Mouse (Mus musculus) CH12.LX (cell line): ENCODE results near the gene Ensa. TPM values are rescaled to one million over a fixed set of nuclear protein-coding genes. Genes with fewer than 3 reads are reported as not detected.
A peak's percentile ranks its signal among the peaks of the same experiment; 100 is the strongest.

Source experiments
- DNase-seq: peaks from one replicate; pipeline ENCODE4 v3.0.0-alpha.2; 2013; ENCODE audit errors: extremely low read depth
- H3K27ac ChIP-seq: 2 replicates; pipeline ENCODE4 v1.5.1; 2012; ENCODE audit warnings: low read depth, mild to moderate bottlenecking, control low read depth, moderate library complexity; ENCODE audit not compliant: insufficient read depth
- H3K27me3 ChIP-seq: replicated peaks from 2 replicates; pipeline ENCODE3; 2012; ENCODE audit warnings: inconsistent platforms
- H3K36me3 ChIP-seq, 2 experiments: replicated peaks in 1 of 2; 2 replicates each; pipeline versions ENCODE3 to v1.6.1; 2012; ENCODE audit warnings: inconsistent platforms in 1 of 2, low read length in 1 of 2, mild to moderate bottlenecking in 1 of 2, mixed read lengths in 1 of 2, moderate library complexity in 1 of 2; ENCODE audit not compliant: control insufficient read depth in 1 of 2, insufficient read depth in 1 of 2
- H3K4me1 ChIP-seq, 2 experiments: 2 replicates each; pipeline ENCODE4 v1.6.1; 2012; ENCODE audit warnings: inconsistent platforms in 1 of 2, moderate library complexity in 1 of 2; ENCODE audit not compliant: insufficient read depth in 2 of 2, control insufficient read depth in 1 of 2
- H3K4me2 ChIP-seq: 2 replicates; pipeline ENCODE4 v1.6.1; 2012; ENCODE audit warnings: low read depth, mild to moderate bottlenecking, control low read depth; ENCODE audit not compliant: poor library complexity, insufficient read depth, severe bottlenecking
- H3K4me3 ChIP-seq, 3 experiments: fragments of 150-350 bp in 1 of 3; sonication (generic) in 1 of 3; replicated peaks in 1 of 3; 2 replicates each; pipeline versions ENCODE3 to v1.5.1; 2011 to 2012; ENCODE audit warnings: low read depth in 2 of 3, low read length in 2 of 3, mild to moderate bottlenecking in 2 of 3, moderate library complexity in 2 of 3, control low read depth in 1 of 3, improper control_type of control experiment in 1 of 3, inconsistent platforms in 1 of 3, mixed read lengths in 1 of 3; ENCODE audit not compliant: poor library complexity in 1 of 3
- H3K79me2 ChIP-seq: replicated peaks from 2 replicates; pipeline ENCODE4 v1.6.1; 2012; ENCODE audit warnings: mild to moderate bottlenecking, moderate library complexity; ENCODE audit not compliant: control insufficient read depth, poor library complexity, insufficient read depth, severe bottlenecking; ENCODE audit errors: extremely low read depth
- H3K9ac ChIP-seq: 2 replicates; pipeline ENCODE4 v1.6.1; 2012; ENCODE audit warnings: low read depth, mild to moderate bottlenecking, control low read depth, moderate library complexity; ENCODE audit not compliant: insufficient read depth
- H3K9me3 ChIP-seq: replicated peaks from 2 replicates; pipeline ENCODE3; 2012; ENCODE audit warnings: low read length, inconsistent platforms, mixed read lengths
- BHLHE40 ChIP-seq: IDR thresholded peaks from 2 replicates; pipeline ENCODE4 v1.6.1; 2011; ENCODE audit warnings: mild to moderate bottlenecking, low read depth, low read length, improper control_type of control experiment
- CHD2 ChIP-seq: IDR thresholded peaks from 2 replicates; pipeline ENCODE4 v1.6.1; 2011; ENCODE audit warnings: low read length, improper control_type of control experiment
- E2F4 ChIP-seq: IDR thresholded peaks from 2 replicates; pipeline ENCODE4 v1.6.1; 2011; ENCODE audit warnings: low read depth, low read length, improper control_type of control experiment; ENCODE audit not compliant: insufficient replicate concordance
- ETS1 ChIP-seq: conservative IDR thresholded peaks from 2 replicates; pipeline ENCODE4 v1.6.1; 2012; ENCODE audit warnings: low read depth, mild to moderate bottlenecking, inconsistent platforms, low read length, improper control_type of control experiment, moderate library complexity
- IRF4 ChIP-seq: IDR thresholded peaks from 2 replicates; pipeline ENCODE4 v1.6.1; 2014; ENCODE audit warnings: low read depth, mild to moderate bottlenecking, inconsistent platforms, low read length, improper control_type of control experiment
- JUN ChIP-seq: IDR thresholded peaks from 2 replicates; pipeline ENCODE4 v1.6.1; 2011; ENCODE audit warnings: low read depth, mild to moderate bottlenecking, low read length, improper control_type of control experiment, moderate library complexity; ENCODE audit not compliant: insufficient read depth
- JUND ChIP-seq: conservative IDR thresholded peaks from 2 replicates; pipeline ENCODE4 v1.6.1; 2011; ENCODE audit warnings: low read depth, low read length, improper control_type of control experiment
- KAT2A ChIP-seq: IDR thresholded peaks from 2 replicates; pipeline ENCODE4 v1.6.1; 2012; ENCODE audit warnings: low read length, improper control_type of control experiment, inconsistent platforms; ENCODE audit not compliant: insufficient replicate concordance
- MAZ ChIP-seq: IDR thresholded peaks from 2 replicates; pipeline ENCODE4 v1.6.1; 2012; ENCODE audit warnings: low read depth, mild to moderate bottlenecking, inconsistent platforms, low read length, improper control_type of control experiment, moderate library complexity
- MYC ChIP-seq: IDR thresholded peaks from 2 replicates; pipeline ENCODE4 v1.6.1; 2011; ENCODE audit warnings: low read depth, mild to moderate bottlenecking, improper control_type of control experiment, low read length
- PAX5 ChIP-seq: IDR thresholded peaks from 2 replicates; pipeline ENCODE4 v1.6.1; 2012; ENCODE audit warnings: low read length, inconsistent platforms, mixed read lengths
- POLR2A ChIP-seq: IDR thresholded peaks from 2 replicates; pipeline ENCODE4 v1.6.1; 2011; ENCODE audit warnings: low read depth, mild to moderate bottlenecking, improper control_type of control experiment, low read length
- TBP ChIP-seq: conservative IDR thresholded peaks from 2 replicates; pipeline ENCODE4 v1.6.1; 2011; ENCODE audit warnings: low read depth, low read length, improper control_type of control experiment
- USF2 ChIP-seq: conservative IDR thresholded peaks from 2 replicates; pipeline ENCODE4 v1.6.1; 2011; ENCODE audit warnings: low read depth, low read length, improper control_type of control experiment
- ZKSCAN1 ChIP-seq: IDR thresholded peaks from 2 replicates; pipeline ENCODE4 v1.6.1; 2012; ENCODE audit warnings: low read depth, inconsistent platforms, low read length, improper control_type of control experiment, borderline replicate concordance
- dilution Hi-C: fragments of 300-500 bp; cut with MboI; formaldehyde crosslinking; loops from 2 replicates; pipeline ENCODE4 v1.14.3; 2020; ENCODE audit warnings: low sequenced_read_pairs; ENCODE audit not compliant: extremely low pct_unique_long_range_greater_than_20kb, extremely low pct_ligation_motif_present
- in situ Hi-C: fragments of 300-500 bp; cut with MboI; formaldehyde crosslinking; loops from 3 replicates; pipeline ENCODE4 v1.14.3; 2019; ENCODE audit warnings: low sequenced_read_pairs, low pct_ligation_motif_present, low pct_unique_long_range_greater_than_20kb, mixed read lengths
- polyA plus RNA-seq: library from polyadenylated mRNA; unstranded; fragments of >175 nt; gene quantifications from 2 replicates; pipeline ENCODE4 v1.2.1, GENCODE M21; 2012; ENCODE audit warnings: low read depth; ENCODE audit not compliant: insufficient read length
- total RNA-seq, 2 experiments: library from RNA; depleted of rRNA; stranded (reverse); fragments of 300-350 nt in 1 of 2; fragments of >200 nt in 1 of 2; gene quantifications; 2 replicates each; pipeline ENCODE4 v1.2.3; 2012 to 2014

Ensa gene
- total and polyA plus RNA-seq, 3 experiments: 51.5 to 58.4 (median 57.8) TPM

DNA sequence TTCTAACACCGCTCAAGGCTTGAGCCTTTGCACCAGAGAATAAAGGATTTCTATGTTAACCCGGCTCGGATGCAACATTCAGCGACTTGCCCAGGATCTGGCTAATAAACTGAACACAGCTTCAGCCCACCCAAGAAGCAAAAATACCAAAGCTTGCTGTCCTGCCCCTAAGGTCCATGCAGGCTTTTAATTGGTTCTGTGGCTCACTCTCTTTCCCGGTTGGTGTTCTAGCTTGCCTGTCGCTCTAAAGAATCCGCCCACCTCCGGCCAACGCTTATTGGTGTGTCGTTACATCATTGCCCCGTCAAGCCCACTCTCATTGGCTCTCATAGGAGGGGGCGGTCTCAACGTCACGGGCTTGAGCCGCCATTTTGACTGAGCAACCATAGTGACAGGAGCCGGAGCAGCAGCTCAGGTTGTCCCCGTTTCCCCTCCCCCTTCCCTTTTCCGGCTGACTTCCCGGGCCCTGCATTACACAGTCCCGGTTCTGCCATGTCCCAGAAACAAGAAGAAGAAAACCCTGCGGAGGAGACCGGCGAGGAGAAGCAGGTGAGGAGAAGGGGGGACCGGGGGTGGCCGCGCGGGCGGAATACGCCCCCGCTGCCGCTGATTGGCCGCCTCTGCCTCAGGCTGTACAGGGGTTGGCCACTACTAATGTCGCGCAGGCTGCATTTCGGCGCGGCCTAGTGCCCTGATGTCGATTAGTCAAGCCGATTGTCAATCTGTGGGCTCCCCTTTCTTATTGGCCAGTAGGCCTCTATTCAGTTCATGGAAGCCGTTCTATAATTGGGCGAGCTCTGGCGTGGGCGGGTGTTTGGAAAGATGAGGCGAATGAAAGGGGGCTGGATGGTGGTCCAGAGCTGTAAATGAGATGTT lies at the start of gene Ensa (continued):
- TF ChIP-seq MAZ: peak; percentile 76; the same call in 1 of the 2 replicates

DNA sequence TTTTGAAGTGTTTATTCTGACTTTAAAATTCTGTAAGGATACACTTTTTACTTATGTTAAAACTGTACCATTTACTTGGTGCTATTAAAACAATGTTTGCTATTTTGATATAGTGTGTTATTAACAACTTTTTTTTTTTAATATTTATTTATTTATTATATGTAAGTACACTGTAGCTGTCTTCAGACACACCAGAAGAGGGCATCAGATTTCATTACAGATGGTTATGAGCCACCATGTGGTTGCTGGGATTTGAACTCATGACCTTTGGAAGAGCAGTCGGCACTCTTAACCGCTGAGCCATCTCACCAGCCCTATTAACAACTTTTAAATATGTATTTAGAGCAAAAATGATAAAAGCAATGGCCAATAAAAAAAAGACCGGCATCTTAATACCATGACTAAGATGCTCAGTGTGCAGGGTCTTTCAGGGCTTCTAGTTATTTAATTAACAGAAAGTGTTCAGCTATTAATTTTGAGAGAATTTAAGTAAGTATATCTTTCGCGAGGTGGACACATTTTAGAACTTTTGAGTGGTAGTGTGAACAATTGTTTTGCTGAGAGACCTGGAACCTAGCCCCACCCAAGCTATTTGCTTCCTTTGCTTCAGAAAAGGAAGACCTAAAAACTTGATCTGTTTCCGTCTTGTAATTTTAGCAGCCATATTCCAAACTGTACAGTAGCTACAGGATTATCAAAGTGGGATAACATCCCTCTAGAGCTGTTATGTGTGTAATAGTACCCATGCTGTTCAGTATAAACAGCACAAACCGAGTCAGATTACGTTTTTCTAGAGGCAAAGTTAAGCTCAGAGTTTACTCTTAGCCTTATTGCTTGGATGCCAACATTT lies 36.8 kb upstream of the Ensa start:
- DNase-seq: no peak
- Histone ChIP-seq H3K79me2 (peaks cover 14% of the 10 kb centered on the region), H3K4me2 (peak overlapping the region; percentile 86), H3K36me3 (peaks cover 7 to 20% of the 10 kb centered on the region in 2 experiments), H3K27me3 (no peaks in the 10 kb centered on the region), H3K9ac (peak overlapping the region; percentile 82), H3K27ac (peak overlapping the region; percentile 73), H3K4me3 (peak overlapping the region; percentile 66 to 84 (median 66)), H3K4me1 (peaks cover 0 to 9% of the 10 kb centered on the region in 2 experiments; a peak in 2 of 4 replicates)
- TF ChIP-seq ZKSCAN1 (no peak), IRF4 (0 out of 2 replicates have a peak, but pooled peaks have one; percentile 2), POLR2A (no peak), E2F4 (no peak), ETS1 (no peak), TBP (0 out of 2 replicates have a peak, but pooled peaks have one; percentile 62), BHLHE40 (no peak), JUND (no peak), USF2 (no peak), PAX5 (no peak), CHD2 (no peak), KAT2A (no peak), JUN (no peak), MYC (peak; percentile 37; the same call in 1 of the 2 replicates)
- TF ChIP-seq, all 38 proteins: peak for 3
- in situ Hi-C loops (no loop called here), dilution Hi-C loops (no loop called here)
- H3K9me3 ChIP-seq: no peaks in the 10 kb centered on the region
